Mouse (Mus musculus): ENCODE results near the gene Nbea. TPM values are rescaled to one million over a fixed set of nuclear protein-coding genes. Genes with fewer than 3 reads are reported as not detected.
A peak's percentile ranks its signal among the peaks of the same experiment; 100 is the strongest.

Nbea gene
- polyA plus RNA-seq, 1 experiment from 2014 or later: 24.0 TPM

- no peak overlapping the region for H3K4me2 ChIP-seq
- no peaks in the 10 kb centered on the region for H3K36me3 ChIP-seq
- H3K9ac ChIP-seq: no peak overlapping the region
- no peak overlapping the region for H3K4me3 ChIP-seq
- no peaks in the 10 kb centered on the region for H3K27me3 ChIP-seq
- H3K9me3 ChIP-seq: no peaks in the 10 kb centered on the region
- ATAC-seq (ENCODE audit: insufficient number of reproducible peaks, insufficient read depth, low FRiP score, low TSS enrichment, low read depth): no peak
- peaks cover 20% of the 10 kb centered on the region; the same call in 1 of the 2 replicates for H3K4me1 ChIP-seq
- WGBS: 33% methylated on average over 4 of the region's 4 CpGs
- peak overlapping the region; percentile 72 for H3K27ac ChIP-seq
Measured at GRCm38 (mm10) chr3:55889227-55889626, 294.3 kb downstream of the Nbea start.

GRCm38 (mm10) chr3:55887829-55888210 is 295.7 kb downstream of the Nbea start:
- H3K9me3 ChIP-seq: no peaks in the 10 kb centered on the region
- WGBS: 38% methylated on average over 2 of the region's 2 CpGs
- H3K27ac ChIP-seq: peak overlapping the region; percentile 77; the same call in 1 of the 2 replicates
- ATAC-seq (ENCODE audit: insufficient number of reproducible peaks, insufficient read depth, low FRiP score, low TSS enrichment, low read depth): no peak
- H3K4me3 ChIP-seq: no peak overlapping the region
- H3K27me3 ChIP-seq: no peaks in the 10 kb centered on the region
- H3K36me3 ChIP-seq: no peaks in the 10 kb centered on the region
- no peak overlapping the region for H3K4me2 ChIP-seq
- no peak overlapping the region for H3K9ac ChIP-seq
- peaks cover 20% of the 10 kb centered on the region; the same call in 1 of the 2 replicates for H3K4me1 ChIP-seq

GRCm38 (mm10) chr3:55887193-55887828 is 296.2 kb downstream of the Nbea start:
- Histone ChIP-seq H3K9me3 (no peaks in the 10 kb centered on the region), H3K4me3 (no peak overlapping the region), H3K27ac (peak overlapping the region; percentile 48; the same call in 1 of the 2 replicates), H3K27me3 (no peaks in the 10 kb centered on the region), H3K36me3 (no peaks in the 10 kb centered on the region), H3K4me2 (no peak overlapping the region), H3K9ac (no peak overlapping the region), H3K4me1 (peaks cover 20% of the 10 kb centered on the region; the same call in 1 of the 2 replicates)
- ATAC-seq (ENCODE audit: insufficient number of reproducible peaks, insufficient read depth, low FRiP score, low TSS enrichment, low read depth): no peak
- 50% methylated on average over 10 of the region's 10 CpGs for WGBS

GRCm38 (mm10) chr3:55872944-55873924 is 310.3 kb downstream of the Nbea start:
- Histone ChIP-seq H3K36me3 (peaks cover 5% of the 10 kb centered on the region; the same call in 1 of the 2 replicates), H3K4me1 (no peaks in the 10 kb centered on the region), H3K9me3 (no peaks in the 10 kb centered on the region), H3K4me2 (no peak overlapping the region), H3K27me3 (no peaks in the 10 kb centered on the region), H3K4me3 (no peak overlapping the region), H3K9ac (no peak overlapping the region), H3K27ac (no peak overlapping the region)
- whole genome bisulfite sequencing: 58% methylated on average over 5 of the region's 5 CpGs
- no peak for ATAC-seq (ENCODE audit: insufficient number of reproducible peaks, insufficient read depth, low FRiP score, low TSS enrichment, low read depth)

- no peaks in the 10 kb centered on the region for H3K9me3 ChIP-seq
- no peak overlapping the region for H3K27ac ChIP-seq
- WGBS: 90% methylated on average over 7 of the region's 7 CpGs
- H3K36me3 ChIP-seq: peaks cover 21% of the 10 kb centered on the region
- no peak overlapping the region for H3K4me3 ChIP-seq
- H3K27me3 ChIP-seq: no peaks in the 10 kb centered on the region
- H3K9ac ChIP-seq: no peak overlapping the region
- no peak overlapping the region for H3K4me2 ChIP-seq
- no peak for ATAC-seq (ENCODE audit: insufficient number of reproducible peaks, insufficient read depth, low FRiP score, low TSS enrichment, low read depth)
- no peaks in the 10 kb centered on the region for H3K4me1 ChIP-seq
Measured at GRCm38 (mm10) chr3:55852488-55852887, 331.0 kb downstream of the Nbea start.

- no peaks in the 10 kb centered on the region for H3K9me3 ChIP-seq
- H3K4me2 ChIP-seq: no peak overlapping the region
- no peak overlapping the region for H3K27ac ChIP-seq
- 86% methylated on average over 1 of the region's 1 CpGs for WGBS
- no peaks in the 10 kb centered on the region for H3K4me1 ChIP-seq
- ATAC-seq (ENCODE audit: insufficient number of reproducible peaks, insufficient read depth, low FRiP score, low TSS enrichment, low read depth): no peak
- no peak overlapping the region for H3K4me3 ChIP-seq
- peaks cover 11% of the 10 kb centered on the region; the same call in 1 of the 2 replicates for H3K36me3 ChIP-seq
- no peaks in the 10 kb centered on the region for H3K27me3 ChIP-seq
- H3K9ac ChIP-seq: no peak overlapping the region
Measured at GRCm38 (mm10) chr3:55847115-55847514, 336.4 kb downstream of the Nbea start.

- ATAC-seq (ENCODE audit: insufficient number of reproducible peaks, insufficient read depth, low FRiP score, low TSS enrichment, low read depth): no peak
- no peak overlapping the region for H3K4me2 ChIP-seq
- H3K4me3 ChIP-seq: no peak overlapping the region
- H3K9me3 ChIP-seq: no peaks in the 10 kb centered on the region
- H3K9ac ChIP-seq: no peak overlapping the region
- no peaks in the 10 kb centered on the region for H3K4me1 ChIP-seq
- 59% methylated on average over 3 of the region's 3 CpGs for WGBS
- no peaks in the 10 kb centered on the region for H3K36me3 ChIP-seq
- no peaks in the 10 kb centered on the region for H3K27me3 ChIP-seq
- no peak overlapping the region for H3K27ac ChIP-seq
Measured at GRCm38 (mm10) chr3:55837188-55837587, 346.3 kb downstream of the Nbea start.

- Histone ChIP-seq H3K27ac (no peak overlapping the region), H3K4me3 (no peak overlapping the region), H3K9me3 (no peaks in the 10 kb centered on the region), H3K4me1 (no peaks in the 10 kb centered on the region), H3K9ac (no peak overlapping the region), H3K36me3 (no peaks in the 10 kb centered on the region), H3K27me3 (no peaks in the 10 kb centered on the region), H3K4me2 (no peak overlapping the region)
- no peak for ATAC-seq (ENCODE audit: insufficient number of reproducible peaks, insufficient read depth, low FRiP score, low TSS enrichment, low read depth)
- WGBS: 48% methylated on average over 4 of the region's 4 CpGs
Measured at GRCm38 (mm10) chr3:55835207-55835606, 348.3 kb downstream of the Nbea start.

GRCm38 (mm10) chr3:55830226-55830625 is 353.3 kb downstream of the Nbea start:
- Histone ChIP-seq H3K4me3 (no peak overlapping the region), H3K4me1 (peaks cover 13% of the 10 kb centered on the region), H3K9ac (no peak overlapping the region), H3K9me3 (no peaks in the 10 kb centered on the region), H3K36me3 (no peaks in the 10 kb centered on the region), H3K27ac (no peak overlapping the region), H3K27me3 (no peaks in the 10 kb centered on the region), H3K4me2 (no peak overlapping the region)
- WGBS: 22% methylated on average over 5 of the region's 5 CpGs
- no peak for ATAC-seq (ENCODE audit: insufficient number of reproducible peaks, insufficient read depth, low FRiP score, low TSS enrichment, low read depth)

GRCm38 (mm10) chr3:55828481-55829256 is 354.8 kb downstream of the Nbea start:
- WGBS: 20% methylated on average over 10 of the region's 10 CpGs
- Histone ChIP-seq H3K27ac (peak overlapping the region; percentile 44; the same call in 1 of the 2 replicates), H3K4me1 (peaks cover 13% of the 10 kb centered on the region), H3K4me3 (no peak overlapping the region), H3K27me3 (no peaks in the 10 kb centered on the region), H3K9ac (no peak overlapping the region), H3K36me3 (no peaks in the 10 kb centered on the region), H3K4me2 (no peak overlapping the region), H3K9me3 (no peaks in the 10 kb centered on the region)
- no peak for ATAC-seq (ENCODE audit: insufficient number of reproducible peaks, insufficient read depth, low FRiP score, low TSS enrichment, low read depth)

GRCm38 (mm10) chr3:55824864-55825263 is 358.6 kb downstream of the Nbea start:
- H3K27ac ChIP-seq: no peak overlapping the region
- H3K4me1 ChIP-seq: peaks cover 13% of the 10 kb centered on the region
- H3K36me3 ChIP-seq: no peaks in the 10 kb centered on the region
- no peak overlapping the region for H3K4me3 ChIP-seq
- H3K4me2 ChIP-seq: no peak overlapping the region
- H3K9ac ChIP-seq: no peak overlapping the region
- H3K27me3 ChIP-seq: no peaks in the 10 kb centered on the region
- 34% methylated on average over 3 of the region's 3 CpGs for WGBS
- no peak for ATAC-seq (ENCODE audit: insufficient number of reproducible peaks, insufficient read depth, low FRiP score, low TSS enrichment, low read depth)
- H3K9me3 ChIP-seq: no peaks in the 10 kb centered on the region; the same call in 1 of the 2 replicates
